Mouse (Mus musculus) thymus, postnatal 0 days (tissue): Measurements from ENCODE around the gene Snx19. TPM values are rescaled to one million over a fixed set of nuclear protein-coding genes. Genes with fewer than 3 reads are reported as not detected.

Experiments used
- DNase-seq: peaks from one replicate; pipeline ENCODE4 v3.0.0-alpha.2; 2015; ENCODE audit warnings: low spot score
- polyA plus RNA-seq: library from polyadenylated mRNA; unstranded; fragments of >200 nt; fragmentation: Nextera tagmentation; extraction: Ambion mirVana; gene quantifications from 2 replicates; pipeline ENCODE4 v1.2.1, GENCODE M21; 2015

Gene Snx19
- polyA plus RNA-seq, 1 experiment from 2014 or later, result 10.3 TPM

DNA sequence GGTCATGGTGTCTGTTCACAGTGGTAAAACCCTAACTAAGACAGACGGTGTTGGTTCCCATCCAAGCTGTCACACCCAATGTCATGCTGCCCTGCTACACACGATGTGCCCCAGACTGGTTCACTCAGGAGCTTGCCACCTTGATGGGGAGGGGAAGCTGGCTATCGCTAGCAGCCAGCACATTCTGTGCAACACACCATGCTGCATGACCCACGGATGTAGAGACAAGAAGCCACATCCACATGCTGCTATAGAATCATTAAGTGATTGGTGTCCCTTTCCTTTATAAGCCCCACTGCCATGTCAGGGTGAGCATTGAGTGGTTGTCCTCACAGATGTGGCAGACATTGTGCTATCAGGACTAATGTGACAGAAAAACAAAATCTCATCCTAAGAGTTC is 55.2 kb downstream of the Snx19 start:
- no peak for DNase-seq

DNA sequence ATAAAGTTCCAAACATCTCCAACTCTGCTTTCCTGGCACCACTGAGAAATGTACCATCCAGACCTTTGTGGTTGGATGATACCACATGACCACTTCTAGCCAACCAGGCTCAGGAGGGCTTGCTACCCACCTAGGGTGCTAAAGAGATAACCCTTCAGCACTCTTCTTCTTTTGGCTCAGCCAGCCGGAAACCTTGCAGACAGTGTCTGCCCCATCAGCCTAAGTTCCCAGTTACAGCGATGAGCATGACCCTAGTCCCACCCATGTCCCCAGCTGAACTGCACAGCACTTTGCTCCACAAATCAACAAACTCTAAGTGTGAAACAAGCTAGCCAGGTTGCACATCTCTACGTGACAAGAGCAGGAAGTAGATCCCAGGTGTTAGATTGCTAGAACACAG is 57.3 kb downstream of the Snx19 start:
- DNase-seq, result no peak

DNA sequence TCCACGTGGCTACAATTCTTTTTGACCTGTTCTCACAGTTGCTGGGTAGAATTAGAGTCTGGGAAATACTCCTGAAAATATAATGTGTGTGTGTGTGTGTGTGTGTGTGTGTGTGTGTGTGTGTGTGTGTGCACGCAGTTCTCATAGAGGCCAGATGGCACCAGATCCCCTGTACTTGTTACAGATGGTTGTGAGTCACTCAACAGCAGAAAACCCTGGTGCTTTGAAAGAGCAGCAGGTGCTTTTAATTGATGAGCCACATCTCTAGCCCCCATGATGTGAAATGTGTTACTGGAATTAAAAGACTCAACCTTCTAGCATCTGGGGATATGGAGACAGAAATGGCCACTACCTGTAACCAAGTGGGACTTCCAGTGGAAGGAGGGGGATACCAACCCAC is 58.3 kb downstream of the Snx19 start:
- DNase-seq, result no peak

- no peak for DNase-seq
Observed at GRCm38 (mm10) chr9:30488384-30488783, 61.5 kb downstream of the Snx19 start.

DNA sequence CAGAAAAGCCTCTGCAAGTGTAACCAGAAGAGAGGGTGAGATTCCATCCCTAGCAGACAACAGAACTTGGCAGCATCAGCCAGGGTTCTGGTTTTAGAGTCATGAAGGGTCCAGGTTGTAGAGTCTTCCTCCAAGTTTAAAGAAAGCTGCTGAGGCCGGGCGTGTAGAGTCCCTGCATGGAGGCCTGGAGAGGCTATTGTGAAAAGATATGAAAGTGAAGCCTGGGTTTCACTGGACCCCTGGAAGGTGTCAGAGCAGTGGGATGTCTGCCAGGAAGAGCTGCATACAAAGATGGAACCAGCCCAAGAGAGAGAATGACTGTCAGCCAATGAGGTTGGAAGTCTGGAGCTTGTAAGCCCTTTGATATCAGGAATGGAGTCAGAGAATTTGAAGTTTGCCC is 67.5 kb downstream of the Snx19 start:
- no peak for DNase-seq

GRCm38 (mm10) chr9:30508966-30509365 is 82.1 kb downstream of the Snx19 start:
- DNase-seq, result no peak

DNA sequence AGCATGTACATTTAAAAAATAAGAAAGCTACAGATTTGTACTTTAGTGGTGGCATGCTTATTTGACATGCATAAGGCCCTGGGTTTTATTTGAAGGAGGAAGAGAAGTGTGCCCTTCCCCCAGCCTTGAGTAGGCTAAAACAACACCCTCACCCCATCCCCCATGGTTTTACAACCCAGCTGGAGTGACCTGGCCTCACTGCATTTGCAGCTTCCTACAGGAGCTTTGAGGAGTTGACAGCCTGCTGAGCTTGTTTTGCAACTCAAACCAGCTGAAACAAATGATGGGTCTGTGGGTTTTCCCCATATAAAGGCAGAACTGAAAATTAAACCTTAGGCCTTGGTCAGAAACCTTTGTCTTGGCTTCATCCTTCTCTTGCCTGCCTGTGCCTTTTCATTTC is 89.0 kb downstream of the Snx19 start:
- DNase-seq, result no peak
